Mouse (Mus musculus): Measurements from ENCODE around the gene Brsk2.

GRCm38 (mm10) chr7:142030073-142030472 lies 80.5 kb downstream of the Brsk2 start:
- TF ChIP-seq GATA1 (IDR thresholded peaks at IDR 0.05; ENCODE audit: borderline replicate concordance, low read length) (no peak), FLI1 (IDR thresholded peaks at IDR 0.05; ENCODE audit: low read length) (no peak)
